Mouse (Mus musculus) embryo, embryonic 10 days (tissue): Measurements from ENCODE around the gene Gpr39.
A peak's percentile ranks its signal among the peaks of the same experiment; 100 is the strongest.
"Not testable (repeated sequence)": the region's sequence is repeated elsewhere in the genome, so short reads cannot be mapped to it uniquely, and the experiment has no call there.

ENCODE experiments used
- DNase-seq: peaks from one replicate; pipeline ENCODE4 v3.0.0-alpha.2; 2015; ENCODE audit warnings: low spot score

The Gpr39 gene

GRCm38 (mm10) chr1:125676790-125677273 lies at the start of gene Gpr39:
Gene Gpr39, plus strand, starts transcription at chr1:125676995.
- DNase-seq, result peak; percentile 57

DNA sequence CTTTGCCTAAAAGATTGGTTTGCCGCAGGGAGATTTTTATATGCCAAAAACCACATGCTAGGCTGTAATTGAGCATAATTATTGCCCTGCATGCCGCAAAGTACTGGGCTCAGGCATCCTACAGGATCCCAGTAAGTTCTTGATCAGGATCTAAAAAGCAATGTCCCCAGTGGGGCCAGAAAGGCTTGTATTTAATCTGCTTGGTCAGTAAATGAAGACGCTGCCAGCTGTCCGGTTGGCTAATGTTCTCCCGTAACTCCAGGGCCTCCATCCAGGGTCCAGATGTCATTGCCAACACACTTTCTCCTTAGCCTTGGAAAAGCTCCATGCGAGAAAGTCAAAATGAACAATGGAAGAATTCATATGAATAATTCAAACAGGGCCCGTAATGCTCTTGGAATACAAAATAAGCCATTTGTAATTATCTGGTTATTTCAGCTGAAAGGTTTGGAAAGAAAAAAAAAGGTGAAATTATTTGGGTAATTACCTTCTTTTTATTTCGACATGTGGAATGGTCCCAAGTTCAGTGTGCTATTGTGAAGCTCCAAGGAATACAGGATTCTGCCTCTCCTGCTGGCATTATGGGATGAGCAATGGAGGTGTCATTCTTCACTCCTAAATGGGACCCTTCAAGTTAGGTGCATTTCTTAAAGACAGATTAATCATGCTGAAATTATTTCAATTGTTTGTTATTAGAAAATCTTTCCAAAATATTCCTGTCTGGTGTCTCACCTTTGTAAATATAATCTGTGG lies 37.1 kb upstream of the Gpr39 start:
- no peak for DNase-seq

GRCm38 (mm10) chr1:125643643-125644042 lies 33.2 kb upstream of the Gpr39 start:
- no peak for DNase-seq

DNA sequence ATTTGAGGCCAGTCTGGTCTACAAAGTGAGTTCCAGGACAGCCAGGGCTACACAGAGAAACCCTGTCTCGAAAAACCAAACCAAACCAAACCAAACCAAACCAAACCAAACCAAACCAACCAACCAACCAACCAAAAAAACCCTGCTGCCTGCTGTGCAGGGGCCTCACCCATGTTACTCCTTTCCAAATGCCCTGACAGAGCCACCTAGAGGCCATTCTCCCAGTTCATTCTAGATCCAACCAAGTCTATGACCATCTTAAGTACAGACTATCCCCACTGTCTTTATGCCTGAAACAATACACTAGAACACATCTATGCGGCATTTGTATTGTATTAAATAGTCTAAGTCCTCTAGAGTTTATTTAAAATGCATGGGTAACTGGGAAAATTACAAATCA lies 30.0 kb upstream of the Gpr39 start:
- DNase-seq, result not testable (repeated sequence)

DNA sequence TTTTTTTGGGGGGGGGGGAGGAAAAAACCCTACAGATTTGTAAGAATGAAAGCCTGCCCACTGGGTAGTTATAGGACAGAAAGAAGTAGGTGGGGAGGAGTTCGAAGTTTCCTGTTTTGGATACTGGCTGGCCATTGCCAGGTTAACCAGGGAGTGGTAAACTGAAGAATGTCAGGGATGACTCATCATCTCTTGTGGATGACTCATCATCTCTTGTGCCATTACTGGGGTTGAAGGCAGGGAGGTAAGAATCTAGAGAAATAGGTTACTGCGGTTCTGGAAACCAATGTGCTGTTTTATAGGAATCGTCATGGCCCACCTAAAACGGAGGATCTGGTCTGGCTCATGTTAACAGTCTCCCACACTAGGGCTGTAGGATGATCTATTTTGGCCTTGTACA lies 28.8 kb upstream of the Gpr39 start:
- DNase-seq, result no peak

DNA sequence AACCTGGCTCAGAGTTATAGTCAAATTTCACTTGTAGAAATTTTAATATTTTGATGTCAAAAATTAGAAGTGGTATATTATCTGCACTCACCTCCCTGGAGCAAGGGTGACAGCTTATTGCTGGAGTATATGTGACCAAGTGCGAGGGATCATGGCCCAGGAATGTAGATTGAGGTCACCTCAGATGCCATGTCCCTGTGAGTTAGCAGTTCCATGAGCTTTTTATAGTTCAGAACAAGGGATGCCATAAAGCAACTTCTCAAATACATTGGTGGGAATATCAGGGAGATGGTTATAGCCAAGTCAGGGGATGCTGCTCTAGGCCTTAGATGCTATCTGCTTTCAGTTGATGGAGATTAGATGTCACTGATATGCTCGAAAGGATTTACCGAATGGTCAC lies 27.7 kb upstream of the Gpr39 start:
- DNase-seq, result no peak

DNA sequence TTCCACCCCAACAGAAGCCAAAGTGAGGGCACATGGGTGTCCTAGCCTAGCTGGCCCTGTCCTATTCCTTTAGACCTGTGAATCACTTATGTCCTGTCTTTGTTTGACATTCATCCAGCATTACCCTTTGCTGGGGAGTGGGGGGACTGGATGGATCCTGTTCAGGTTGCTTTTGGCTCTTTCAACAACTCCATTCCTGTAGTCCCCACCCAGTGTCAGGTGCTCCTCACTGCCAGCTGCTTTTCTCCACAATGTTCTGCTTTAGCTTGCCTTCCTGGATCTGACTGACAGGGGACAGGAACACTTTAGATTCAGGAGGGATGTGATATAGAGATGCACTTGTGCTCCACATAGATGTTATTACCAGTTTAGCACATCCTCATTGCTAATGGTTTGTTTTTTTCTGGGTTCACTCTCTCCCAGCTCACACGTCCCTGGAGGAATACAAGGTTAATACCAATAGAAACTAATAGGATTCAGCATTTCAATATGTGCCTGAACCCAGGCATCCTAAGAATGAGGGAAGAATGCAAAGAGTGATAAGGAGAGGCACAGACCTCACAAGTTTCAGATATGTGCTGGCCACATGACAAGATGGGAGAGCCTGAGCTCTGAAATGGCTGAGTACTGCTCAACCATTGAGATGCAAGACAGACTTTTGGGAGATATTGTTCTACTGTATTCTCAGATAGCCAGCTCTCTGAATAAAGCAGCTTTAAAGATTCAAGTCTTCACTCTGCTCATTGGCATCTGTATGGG lies 23.8 kb upstream of the Gpr39 start:
- no peak for DNase-seq

- no peak for DNase-seq
Observed at GRCm38 (mm10) chr1:125657416-125657815, 19.4 kb upstream of the Gpr39 start.

- DNase-seq, result no peak
Observed at GRCm38 (mm10) chr1:125660151-125660550, 16.6 kb upstream of the Gpr39 start.

DNA sequence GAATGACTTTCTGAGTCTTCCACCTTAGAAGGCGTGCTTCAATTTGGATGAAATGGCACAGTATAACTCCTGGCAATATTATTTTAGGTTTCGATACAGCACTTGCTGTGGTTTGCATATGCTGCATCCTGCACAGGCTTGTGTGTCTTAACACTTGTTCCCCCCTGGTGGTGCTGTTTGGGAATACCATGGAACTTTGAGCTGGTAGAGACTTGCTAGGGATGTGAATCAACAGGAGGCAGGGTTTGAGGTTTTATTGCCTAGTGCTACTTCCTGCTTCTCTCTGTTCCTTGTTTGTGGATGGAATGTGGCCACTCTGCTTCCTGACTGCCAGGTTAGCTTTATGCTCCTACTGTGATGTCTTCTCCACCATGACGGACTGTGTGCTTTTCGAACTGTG lies 15.9 kb upstream of the Gpr39 start:
- no peak for DNase-seq

- no peak for DNase-seq
Observed at GRCm38 (mm10) chr1:125662058-125662457, 14.7 kb upstream of the Gpr39 start.

DNA sequence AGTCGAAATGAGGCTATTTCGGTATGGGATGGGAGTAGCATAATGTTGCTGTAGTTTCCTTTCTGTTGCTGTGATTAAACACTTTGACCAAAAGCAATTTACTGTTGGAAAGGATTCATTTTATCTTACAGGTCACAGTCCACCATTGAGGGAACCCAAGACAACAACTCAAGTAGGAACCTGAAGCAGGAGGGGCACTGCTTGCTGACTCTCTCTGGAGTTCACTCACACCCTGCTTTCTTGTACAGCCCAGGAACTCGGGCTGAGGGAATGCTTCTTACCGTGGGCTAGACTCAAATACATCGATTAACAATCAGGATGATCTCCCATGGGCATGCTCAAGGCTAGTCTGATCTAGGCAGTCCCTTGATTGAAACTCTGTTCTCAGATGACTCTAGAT lies 14.1 kb upstream of the Gpr39 start:
- no peak for DNase-seq

- DNase-seq, result no peak
Observed at GRCm38 (mm10) chr1:125663104-125663503, 13.7 kb upstream of the Gpr39 start.

GRCm38 (mm10) chr1:125665127-125665637 lies 11.6 kb upstream of the Gpr39 start:
- no peak for DNase-seq

- DNase-seq, result peak; percentile 17
Observed at GRCm38 (mm10) chr1:125669035-125669434, 7.8 kb upstream of the Gpr39 start.

DNA sequence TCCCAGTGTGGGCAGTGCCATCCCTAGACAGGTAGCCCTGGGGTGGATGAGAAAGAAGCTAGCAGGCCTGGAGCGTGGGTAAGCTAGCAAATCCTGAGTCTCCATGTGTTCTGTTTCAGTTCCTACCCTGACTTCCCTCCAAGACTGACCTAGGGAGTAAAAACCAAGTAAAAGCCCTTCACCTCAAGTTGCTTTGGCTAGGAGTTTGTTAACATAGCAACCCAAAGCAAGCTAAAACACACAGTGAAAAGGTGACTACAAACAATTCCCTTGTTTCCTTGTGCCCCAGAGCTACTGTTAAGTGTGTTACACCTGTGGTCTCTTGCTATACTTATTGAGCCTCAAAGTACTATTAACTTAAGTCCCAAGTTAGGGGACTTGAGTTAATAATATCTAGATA lies 1.6 kb upstream of the Gpr39 start:
- no peak for DNase-seq

DNA sequence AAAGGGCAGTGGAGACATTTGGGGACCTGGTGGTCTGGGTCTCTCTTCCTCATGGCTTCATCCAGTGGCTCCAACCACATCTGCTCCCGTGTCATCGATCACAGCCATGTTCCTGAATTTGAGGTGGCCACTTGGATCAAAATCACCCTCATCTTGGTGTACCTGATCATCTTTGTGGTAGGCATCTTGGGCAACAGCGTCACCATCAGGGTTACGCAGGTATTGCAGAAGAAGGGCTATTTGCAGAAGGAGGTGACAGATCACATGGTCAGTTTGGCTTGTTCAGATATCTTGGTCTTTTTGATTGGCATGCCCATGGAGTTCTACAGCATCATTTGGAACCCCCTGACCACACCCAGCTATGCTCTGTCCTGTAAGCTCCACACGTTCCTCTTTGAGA lies 491 bp downstream of the Gpr39 start:
- DNase-seq, result no peak

DNA sequence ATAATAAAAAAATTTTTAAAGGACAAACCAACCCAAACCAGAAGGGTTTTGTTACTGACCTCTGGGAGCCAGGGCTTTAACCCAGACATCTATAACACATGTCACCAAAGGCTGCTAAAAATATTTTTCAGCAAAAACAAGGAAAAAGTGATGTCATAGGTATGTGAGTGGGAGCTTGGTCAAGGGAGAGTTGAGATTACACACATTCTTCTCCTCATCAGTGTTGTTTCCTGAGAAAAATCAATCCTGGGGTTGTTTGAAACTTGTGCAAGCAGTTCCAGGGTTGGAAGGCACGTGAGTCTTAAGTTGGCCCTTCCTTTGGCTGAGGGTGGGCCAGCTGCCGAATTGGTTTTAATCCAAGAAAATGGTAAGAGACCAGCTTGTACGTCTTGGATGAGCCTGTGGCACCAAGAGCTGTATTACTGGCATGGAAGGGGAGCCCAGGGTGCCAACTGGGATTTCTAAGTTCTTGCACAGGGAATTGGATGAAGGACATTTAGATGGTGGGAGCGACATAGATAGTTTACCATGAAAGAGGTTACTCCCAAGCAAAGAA lies 2.8 kb downstream of the Gpr39 start:
- no peak for DNase-seq

DNA sequence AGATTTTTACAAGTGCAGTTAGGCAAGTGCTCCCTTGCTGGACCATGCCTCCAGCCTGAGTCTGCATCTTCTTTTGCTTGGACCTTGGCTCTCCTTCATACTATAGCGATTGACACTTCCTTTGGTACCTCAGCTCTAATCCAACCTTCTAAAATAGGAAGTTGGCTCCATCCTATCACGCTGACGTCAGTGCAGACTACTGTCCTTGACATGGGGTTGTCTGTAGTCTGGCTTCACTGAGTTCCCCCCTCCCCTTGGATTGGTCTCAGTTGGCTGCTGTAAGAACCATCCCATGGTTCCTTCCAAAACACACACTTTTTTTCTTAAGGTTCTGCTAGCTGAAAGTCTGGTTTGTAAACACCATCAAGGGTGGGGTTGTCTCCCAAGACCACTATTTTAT lies 7.6 kb downstream of the Gpr39 start:
- no peak for DNase-seq

DNA sequence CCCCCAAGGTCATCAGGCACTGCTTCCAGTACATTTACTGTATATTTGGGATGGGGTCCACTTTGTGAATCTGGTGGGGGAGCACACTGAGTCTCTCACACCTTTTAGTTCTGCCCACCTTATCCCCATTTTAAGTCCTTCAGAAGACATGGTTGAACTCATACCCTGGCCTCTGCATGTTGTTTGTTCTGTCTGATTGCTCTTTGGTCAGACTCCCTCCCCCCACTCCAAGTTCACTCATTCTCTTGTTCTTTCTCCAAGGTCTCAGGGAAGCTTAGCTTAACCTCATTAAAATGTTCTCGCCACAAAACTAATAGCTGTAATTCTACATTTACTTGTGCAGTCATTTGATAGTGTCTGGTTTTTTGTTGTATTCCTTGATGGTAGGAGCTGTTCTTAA lies 8.5 kb downstream of the Gpr39 start:
- DNase-seq, result no peak

- no peak for DNase-seq
Observed at GRCm38 (mm10) chr1:125687701-125688420, 11.1 kb downstream of the Gpr39 start.

DNA sequence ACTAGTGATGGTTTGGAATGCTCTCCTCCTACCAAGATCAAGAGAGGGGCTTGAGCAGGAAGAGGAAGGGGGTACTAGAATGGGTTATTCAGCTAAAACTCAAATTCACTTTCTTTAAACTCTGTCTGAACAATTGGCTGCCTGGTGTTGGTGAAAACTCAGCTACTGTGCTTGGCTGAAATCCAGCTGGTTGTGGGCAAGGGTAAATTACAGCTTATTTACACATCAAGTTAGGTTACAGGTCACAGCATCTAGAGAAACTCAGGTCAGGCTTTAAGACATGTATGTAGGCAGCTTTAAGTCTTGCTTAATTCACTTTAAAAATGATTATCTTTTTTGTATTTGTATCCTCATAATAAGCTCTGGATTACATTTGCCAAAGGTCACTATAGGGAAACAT lies 16.7 kb downstream of the Gpr39 start:
- no peak for DNase-seq
